Mouse (Mus musculus): Measurements from ENCODE around the gene Mpped2. TPM values are rescaled to one million over a fixed set of nuclear protein-coding genes. Genes with fewer than 3 reads are reported as not detected.

The Mpped2 gene
- total and polyA plus RNA-seq, 2 experiments = 0.20 to 0.37 TPM

DNA sequence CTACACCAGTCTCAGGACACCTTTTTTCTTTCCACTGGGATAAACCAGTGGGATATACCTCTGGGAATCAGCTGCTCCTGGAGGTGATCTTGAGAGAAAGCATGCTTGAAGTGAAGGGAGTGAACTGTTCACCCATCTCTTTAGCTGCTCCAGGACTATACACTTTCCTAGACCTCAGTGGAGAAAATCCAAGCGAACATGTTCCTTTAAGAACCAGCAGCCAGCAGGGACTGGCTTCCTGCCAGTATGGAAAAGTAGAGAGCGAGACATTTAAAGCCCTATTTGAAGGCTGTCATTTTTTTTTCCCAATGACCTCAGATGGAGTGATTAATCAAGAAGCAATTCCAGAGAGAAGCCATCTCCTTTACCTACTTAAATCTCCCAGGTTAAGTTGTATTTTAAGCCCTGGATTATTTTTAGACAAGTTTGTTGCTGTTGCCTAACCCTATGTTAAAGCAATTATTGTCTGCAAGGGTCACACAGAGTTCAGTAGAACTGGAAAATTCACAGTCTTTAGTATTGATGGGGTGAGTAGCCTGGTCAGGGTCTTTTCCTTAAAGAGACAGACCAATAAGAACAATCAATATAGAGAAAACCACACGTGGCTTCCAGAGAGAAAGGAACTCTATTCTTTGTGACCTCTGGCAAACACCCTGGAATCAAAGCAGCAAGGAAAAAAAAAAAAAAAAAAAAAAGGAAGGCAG lies 196.4 kb downstream of the Mpped2 start:
- Histone ChIP-seq H3K9ac (ENCODE audit: low read depth, low read length) (no peak overlapping the region), H3K4me3 (ENCODE audit: insufficient read depth, low read depth, low read length) (no peak overlapping the region), H3K27me3 (ENCODE audit: control insufficient read depth, insufficient read depth, low read length) (no peaks in the 10 kb centered on the region), H3K36me3 (ENCODE audit: control insufficient read depth, insufficient read depth, low read length) (no peaks in the 10 kb centered on the region), H3K79me2 (ENCODE audit: control insufficient read depth, insufficient read depth, low read length) (no peaks in the 10 kb centered on the region), H3K4me1 (ENCODE audit: control insufficient read depth, insufficient read depth, low read length) (no peaks in the 10 kb centered on the region), H3K27ac (replicated peaks; ENCODE audit: insufficient read depth, low read depth, low read length) (no peak overlapping the region)
- TF ChIP-seq CTCF (IDR thresholded peaks at IDR 0.05; ENCODE audit: low read depth, low read length) = no peak
- TF ChIP-seq POLR2A (IDR thresholded peaks at IDR 0.05; ENCODE audit: extremely low read depth, insufficient read depth, low read length) = no peak
- WGBS = 21% methylated on average over 3 of the region's 3 CpGs
- DNase-seq (ENCODE audit: extremely low read depth, low read depth, low spot score) = peak; percentile 51

- WGBS = 13% methylated on average over 3 of the region's 3 CpGs
- no peak overlapping the region for H3K4me3 ChIP-seq (ENCODE audit: insufficient read depth, low read depth, low read length)
- TF ChIP-seq POLR2A (IDR thresholded peaks at IDR 0.05; ENCODE audit: extremely low read depth, insufficient read depth, low read length) (no peak), CTCF (IDR thresholded peaks at IDR 0.05; ENCODE audit: low read depth, low read length) (no peak)
Measured at GRCm38 (mm10) chr2:106893376-106893775, 200.3 kb downstream of the Mpped2 start.

DNA sequence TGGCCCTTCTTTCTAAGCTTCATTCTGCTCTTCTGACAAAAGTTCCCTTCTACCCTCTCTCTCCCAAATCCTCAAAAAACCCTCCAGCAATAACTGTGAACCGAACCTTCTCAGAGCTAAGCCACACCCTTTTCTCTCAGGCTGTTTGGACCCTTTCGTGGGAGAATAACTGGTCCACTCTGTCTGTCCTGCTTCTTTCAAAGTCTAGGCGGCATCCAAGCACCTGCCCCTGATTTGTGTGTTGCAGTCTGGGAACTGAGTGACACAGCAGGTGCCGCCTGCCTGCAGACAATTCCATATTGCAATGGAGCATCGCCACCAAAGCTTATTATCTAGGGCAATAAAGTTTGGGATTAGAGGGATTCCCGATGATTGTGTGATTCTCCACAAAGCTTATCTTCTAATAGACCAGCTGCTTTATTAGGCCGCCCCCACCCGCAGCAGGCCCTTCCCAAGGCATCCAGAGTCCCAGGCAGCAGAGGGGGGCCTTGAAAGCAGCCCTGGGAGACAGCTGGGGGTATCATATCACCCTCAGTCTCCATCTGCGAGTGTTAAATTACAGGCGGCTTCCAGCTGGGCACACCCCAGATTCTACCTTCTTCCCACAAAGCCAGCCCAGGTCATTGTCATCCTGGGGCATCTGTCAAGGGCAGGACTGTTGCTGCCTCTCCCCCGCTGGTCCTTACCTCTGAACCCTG lies 202.4 kb downstream of the Mpped2 start:
- no peaks in the 10 kb centered on the region; the same call in 1 of the 2 replicates for H3K27me3 ChIP-seq (ENCODE audit: control insufficient read depth, insufficient read depth, low read length)
- H3K27ac ChIP-seq (replicated peaks; ENCODE audit: insufficient read depth, low read depth, low read length) = no peak overlapping the region
- H3K36me3 ChIP-seq (ENCODE audit: control insufficient read depth, insufficient read depth, low read length) = no peaks in the 10 kb centered on the region
- no peaks in the 10 kb centered on the region for H3K79me2 ChIP-seq (ENCODE audit: control insufficient read depth, insufficient read depth, low read length)
- H3K9ac ChIP-seq (ENCODE audit: low read depth, low read length) = no peak overlapping the region
- H3K4me1 ChIP-seq (ENCODE audit: control insufficient read depth, insufficient read depth, low read length) = no peaks in the 10 kb centered on the region
- no peak for DNase-seq (ENCODE audit: extremely low read depth, low read depth, low spot score)
- 41% methylated on average over 11 of the region's 11 CpGs for WGBS
- TF ChIP-seq CTCF (IDR thresholded peaks at IDR 0.05; ENCODE audit: low read depth, low read length) = no peak
- no peak for TF ChIP-seq POLR2A (IDR thresholded peaks at IDR 0.05; ENCODE audit: extremely low read depth, insufficient read depth, low read length)
- H3K4me3 ChIP-seq (ENCODE audit: insufficient read depth, low read depth, low read length) = no peak overlapping the region

More at GRCm38 (mm10) chr2:106893376-106893775, 200.3 kb downstream of the Mpped2 start:
- Histone ChIP-seq H3K9ac (ENCODE audit: low read depth, low read length) (no peak overlapping the region), H3K79me2 (ENCODE audit: control insufficient read depth, insufficient read depth, low read length) (no peaks in the 10 kb centered on the region), H3K36me3 (ENCODE audit: control insufficient read depth, insufficient read depth, low read length) (no peaks in the 10 kb centered on the region), H3K27me3 (ENCODE audit: control insufficient read depth, insufficient read depth, low read length) (no peaks in the 10 kb centered on the region; the same call in 1 of the 2 replicates), H3K27ac (replicated peaks; ENCODE audit: insufficient read depth, low read depth, low read length) (no peak overlapping the region), H3K4me1 (ENCODE audit: control insufficient read depth, insufficient read depth, low read length) (no peaks in the 10 kb centered on the region)
- peak; percentile 80 for DNase-seq (ENCODE audit: extremely low read depth, low read depth, low spot score)

DNA sequence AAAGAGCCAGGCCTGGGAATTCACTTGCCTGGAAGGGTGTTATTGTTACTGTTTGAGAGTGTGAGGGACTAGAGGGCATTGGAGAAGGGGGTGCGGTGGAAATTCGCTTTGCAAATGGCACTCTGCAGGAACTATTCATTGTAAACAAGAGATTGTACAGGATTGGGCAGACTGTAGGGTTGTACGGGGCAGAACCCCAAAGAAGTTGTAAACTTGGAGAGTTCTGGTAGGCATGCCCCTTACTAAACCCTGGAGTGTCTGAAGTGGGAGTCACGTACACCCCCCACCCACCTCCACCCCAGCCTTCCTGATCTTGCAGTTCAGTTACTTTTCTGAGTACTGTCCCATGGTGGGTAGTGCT lies 202.9 kb downstream of the Mpped2 start:
- WGBS = 64% methylated on average over 4 of the region's 4 CpGs
- Histone ChIP-seq H3K4me3 (ENCODE audit: insufficient read depth, low read depth, low read length) (no peak overlapping the region), H3K9ac (ENCODE audit: low read depth, low read length) (no peak overlapping the region), H3K79me2 (ENCODE audit: control insufficient read depth, insufficient read depth, low read length) (no peaks in the 10 kb centered on the region), H3K27me3 (ENCODE audit: control insufficient read depth, insufficient read depth, low read length) (no peaks in the 10 kb centered on the region; the same call in 1 of the 2 replicates), H3K36me3 (ENCODE audit: control insufficient read depth, insufficient read depth, low read length) (no peaks in the 10 kb centered on the region), H3K4me1 (ENCODE audit: control insufficient read depth, insufficient read depth, low read length) (no peaks in the 10 kb centered on the region), H3K27ac (replicated peaks; ENCODE audit: insufficient read depth, low read depth, low read length) (no peak overlapping the region)
- TF ChIP-seq POLR2A (IDR thresholded peaks at IDR 0.05; ENCODE audit: extremely low read depth, insufficient read depth, low read length) (no peak), CTCF (IDR thresholded peaks at IDR 0.05; ENCODE audit: low read depth, low read length) (no peak)
- no peak for DNase-seq (ENCODE audit: extremely low read depth, low read depth, low spot score)

DNA sequence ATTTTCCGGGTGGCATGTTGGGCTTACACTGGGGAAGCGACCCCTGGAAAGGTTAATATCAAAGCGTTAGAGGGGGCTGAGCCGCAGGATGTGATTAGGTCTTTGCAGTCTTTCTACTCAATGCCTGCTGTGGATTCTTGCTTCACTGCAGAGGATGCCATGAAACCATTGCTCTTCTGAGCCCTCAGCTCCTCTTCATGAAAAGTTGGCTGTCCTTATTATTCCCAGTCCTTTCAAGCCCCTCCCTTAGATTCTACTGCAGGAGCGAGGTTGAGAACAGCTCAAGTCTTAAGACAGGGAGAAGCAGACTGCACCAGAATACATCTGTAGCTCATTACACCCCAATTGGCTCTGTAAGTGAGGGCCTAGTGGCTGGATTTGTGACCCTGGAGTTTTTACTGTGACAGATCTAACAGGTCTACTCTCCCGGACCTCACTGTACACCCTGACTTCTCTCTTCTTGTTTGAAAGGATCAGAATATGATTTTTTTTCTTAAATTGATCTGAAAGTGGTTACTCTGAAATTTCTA lies 218.9 kb downstream of the Mpped2 start:
- TF ChIP-seq CTCF (IDR thresholded peaks at IDR 0.05; ENCODE audit: low read depth, low read length) = no peak
- TF ChIP-seq POLR2A (IDR thresholded peaks at IDR 0.05; ENCODE audit: extremely low read depth, insufficient read depth, low read length) = no peak
- 85% methylated on average over 6 of the region's 6 CpGs for WGBS
- H3K79me2 ChIP-seq (ENCODE audit: control insufficient read depth, insufficient read depth, low read length) = no peaks in the 10 kb centered on the region
- no peak overlapping the region for H3K27ac ChIP-seq (replicated peaks; ENCODE audit: insufficient read depth, low read depth, low read length)
- no peak for DNase-seq (ENCODE audit: extremely low read depth, low read depth, low spot score)
- no peak overlapping the region for H3K9ac ChIP-seq (ENCODE audit: low read depth, low read length)
- H3K36me3 ChIP-seq (ENCODE audit: control insufficient read depth, insufficient read depth, low read length) = no peaks in the 10 kb centered on the region
- H3K4me1 ChIP-seq (ENCODE audit: control insufficient read depth, insufficient read depth, low read length) = no peaks in the 10 kb centered on the region
- H3K27me3 ChIP-seq (ENCODE audit: control insufficient read depth, insufficient read depth, low read length) = no peaks in the 10 kb centered on the region
- H3K4me3 ChIP-seq (ENCODE audit: insufficient read depth, low read depth, low read length) = no peak overlapping the region

All from liver, adult 2 months (tissue).